Mouse (Mus musculus): ENCODE measurements around the gene Syne1. TPM values are rescaled to one million over a fixed set of nuclear protein-coding genes. Genes with fewer than 3 reads are reported as not detected.

The Syne1 gene
- total and polyA plus RNA-seq, 3 experiments: 5.3 to 6.8 TPM; not detected in 1

DNA sequence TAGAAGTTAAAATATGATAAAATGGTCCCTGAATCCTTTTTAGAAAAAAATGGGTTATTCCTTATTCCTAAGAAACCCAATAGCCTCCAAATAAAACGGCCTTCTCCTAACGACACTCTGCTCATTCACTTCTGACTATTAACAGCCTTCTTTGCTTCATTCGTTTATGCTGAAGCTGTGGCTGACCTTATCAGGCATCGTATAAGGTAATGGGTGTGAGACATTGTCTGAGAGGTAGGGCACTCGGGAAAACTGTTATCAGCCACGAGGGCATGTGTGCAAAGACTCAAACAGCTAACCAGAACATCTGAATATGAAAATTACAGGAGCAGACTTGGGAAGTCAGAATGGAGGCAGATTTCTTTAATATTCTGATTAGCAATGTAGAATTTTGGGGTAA lies 45.3 kb upstream of the Syne1 start:
- H3K4me1 ChIP-seq (ENCODE audit: control insufficient read depth in 1 of 2, insufficient read depth in 2 of 2, low read length in 2 of 2): peaks cover 0 to 6% of the 10 kb centered on the region in 2 experiments; a peak in 2 of 4 replicates
- no peaks in the 10 kb centered on the region for H3K9me3 ChIP-seq (replicated peaks; ENCODE audit: insufficient read depth, low read length)
- H3K27me3 ChIP-seq (ENCODE audit: control insufficient read depth in 1 of 2, insufficient read depth in 2 of 2, low read length in 2 of 2): no peaks in the 10 kb centered on the region; a peak in 1 of 4 replicates
- no peak overlapping the region for H3K27ac ChIP-seq (ENCODE audit: control insufficient read depth, low read depth, low read length)
- H3K4me3 ChIP-seq (ENCODE audit: control insufficient read depth in 1 of 2, insufficient read depth in 1 of 2, low read depth in 2 of 2, low read length in 2 of 2): no peak overlapping the region
- DNase-seq (ENCODE audit: low read depth, low spot score): no peak
- H3K36me3 ChIP-seq (ENCODE audit: control insufficient read depth in 1 of 2, insufficient read depth in 2 of 2, low read length in 2 of 2): peaks cover 0 to 3% of the 10 kb centered on the region in 2 experiments; a peak in 2 of 4 replicates
- TF ChIP-seq TBP (IDR thresholded peaks at IDR 0.05; ENCODE audit: low read depth, low read length) (no peak), POLR2AphosphoS5 (IDR thresholded peaks at IDR 0.05; ENCODE audit: borderline replicate concordance, low read depth, low read length) (no peak), TCF12 (IDR thresholded peaks at IDR 0.05; ENCODE audit: low read depth, low read length) (no peak), MAX (IDR thresholded peaks at IDR 0.05; ENCODE audit: low read length) (no peak), TAL1 (IDR thresholded peaks at IDR 0.05; ENCODE audit: low read length) (no peak), SIN3A (IDR thresholded peaks at IDR 0.05; ENCODE audit: low read length) (no peak), RCOR1 (IDR thresholded peaks at IDR 0.05; ENCODE audit: low read depth, low read length) (no peak), ZC3H11A (IDR thresholded peaks at IDR 0.05; ENCODE audit: low read depth, low read length) (no peak), POLR2A (IDR thresholded peaks at IDR 0.05; ENCODE audit: control insufficient read depth in 1 of 2, insufficient read depth in 1 of 2, low read depth in 1 of 2, low read length in 2 of 2, poor library complexity in 1 of 2) (no peak), MXI1 (IDR thresholded peaks at IDR 0.05; ENCODE audit: low read depth, low read length) (no peak), CTCF (IDR thresholded peaks at IDR 0.05 in 2 of 3, conservative IDR thresholded peaks at IDR 0.05 in 1 of 3; ENCODE audit: control insufficient read depth in 1 of 3, insufficient read depth in 1 of 3, low read depth in 2 of 3, low read length in 3 of 3, poor library complexity in 1 of 3, severe bottlenecking in 1 of 3) (no peak), ZNF384 (IDR thresholded peaks at IDR 0.05; ENCODE audit: low read depth, low read length) (no peak), USF2 (IDR thresholded peaks at IDR 0.05; ENCODE audit: borderline replicate concordance in 1 of 2, insufficient read depth in 1 of 2, low read depth in 1 of 2, low read length in 2 of 2) (no peak), JUND (IDR thresholded peaks at IDR 0.05; ENCODE audit: low read depth, low read length) (no peak), KAT2A (conservative IDR thresholded peaks at IDR 0.05; ENCODE audit: low read depth, low read length) (no peak), HCFC1 (IDR thresholded peaks at IDR 0.05; ENCODE audit: low read depth, low read length) (no peak), GATA1 (IDR thresholded peaks at IDR 0.05; ENCODE audit: low read depth, low read length) (no peak), EP300 (IDR thresholded peaks at IDR 0.05; ENCODE audit: low read depth in 1 of 2, low read length in 2 of 2) (no peak)
- H3K9ac ChIP-seq (ENCODE audit: control insufficient read depth, low read depth, low read length, poor library complexity, severe bottlenecking): no peak overlapping the region
- no peaks in the 10 kb centered on the region for H3K79me2 ChIP-seq (ENCODE audit: control insufficient read depth, insufficient read depth, low read length, poor library complexity)

DNA sequence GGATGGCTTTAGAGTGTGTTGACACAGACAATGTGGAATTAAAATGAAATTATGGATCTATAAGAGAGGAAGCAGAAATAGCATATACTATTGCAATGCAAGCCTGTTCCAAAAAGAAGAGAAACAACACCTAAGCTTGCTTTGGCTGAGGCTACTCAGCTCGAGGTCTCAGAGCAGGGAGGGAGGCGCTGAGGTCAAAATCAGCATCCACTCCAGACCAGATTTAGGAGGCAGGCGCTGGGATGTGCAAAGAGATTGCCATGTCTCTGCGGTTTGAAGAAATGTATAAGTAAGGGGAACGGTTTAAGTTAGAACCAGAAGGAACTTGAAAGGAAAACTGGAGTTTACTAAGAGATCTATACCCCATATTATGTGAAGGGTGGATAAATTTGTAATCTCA lies 43.2 kb upstream of the Syne1 start:
- peaks cover 0 to 8% of the 10 kb centered on the region in 2 experiments; a peak in 2 of 4 replicates for H3K4me1 ChIP-seq (ENCODE audit: control insufficient read depth in 1 of 2, insufficient read depth in 2 of 2, low read length in 2 of 2)
- no peak overlapping the region for H3K4me3 ChIP-seq (ENCODE audit: control insufficient read depth in 1 of 2, insufficient read depth in 1 of 2, low read depth in 2 of 2, low read length in 2 of 2)
- H3K27ac ChIP-seq (ENCODE audit: control insufficient read depth, low read depth, low read length): no peak overlapping the region
- no peaks in the 10 kb centered on the region for H3K9me3 ChIP-seq (replicated peaks; ENCODE audit: insufficient read depth, low read length)
- no peak for DNase-seq (ENCODE audit: low read depth, low spot score)
- H3K36me3 ChIP-seq (ENCODE audit: control insufficient read depth in 1 of 2, insufficient read depth in 2 of 2, low read length in 2 of 2): peaks cover 0 to 3% of the 10 kb centered on the region in 2 experiments; a peak in 2 of 4 replicates
- H3K9ac ChIP-seq (ENCODE audit: control insufficient read depth, low read depth, low read length, poor library complexity, severe bottlenecking): no peak overlapping the region
- no peaks in the 10 kb centered on the region; a peak in 1 of 4 replicates for H3K27me3 ChIP-seq (ENCODE audit: control insufficient read depth in 1 of 2, insufficient read depth in 2 of 2, low read length in 2 of 2)
- H3K79me2 ChIP-seq (ENCODE audit: control insufficient read depth, insufficient read depth, low read length, poor library complexity): no peaks in the 10 kb centered on the region
- TF ChIP-seq USF1 (IDR thresholded peaks at IDR 0.05; ENCODE audit: low read depth, low read length) (no peak), RAD21 (IDR thresholded peaks at IDR 0.05; ENCODE audit: low read depth, low read length) (no peak)

Measured in MEL (cell line).